Mouse (Mus musculus) frontal cortex, postnatal 25 days (tissue): Measurements from ENCODE around the gene Acadvl.
A peak's percentile ranks its signal among the peaks of the same experiment; 100 is the strongest.
"Not testable (repeated sequence)": the region's sequence is repeated elsewhere in the genome, so short reads cannot be mapped to it uniquely, and the experiment has no call there.

Experiments used
- DNase-seq, 2 experiments: peaks; one replicate each; pipeline ENCODE4 v3.0.0; 2022; ENCODE audit warnings: low spot score in 2 of 2

Acadvl gene

DNA sequence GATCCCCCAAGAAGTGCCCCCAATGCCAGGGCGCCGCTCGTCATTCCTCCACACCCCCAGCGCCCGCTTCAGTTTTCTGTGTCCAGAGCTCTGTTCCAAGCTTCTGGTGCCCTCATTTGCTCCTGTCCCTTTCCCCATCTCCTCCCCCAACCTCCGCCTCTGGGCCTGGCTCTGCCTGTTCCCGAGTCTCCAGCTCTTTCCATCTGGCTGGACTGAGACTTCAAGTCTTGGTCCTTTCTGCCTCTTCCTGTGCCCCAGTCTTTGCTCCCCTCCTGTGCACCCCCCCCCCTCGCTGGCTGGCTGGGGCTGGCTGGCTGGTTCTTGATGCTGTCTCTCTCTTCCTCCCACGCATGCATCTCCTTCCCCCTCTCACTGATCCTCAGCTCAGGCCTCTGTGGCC is 12.2 kb upstream of the Acadvl start:
- no peak for DNase-seq

DNA sequence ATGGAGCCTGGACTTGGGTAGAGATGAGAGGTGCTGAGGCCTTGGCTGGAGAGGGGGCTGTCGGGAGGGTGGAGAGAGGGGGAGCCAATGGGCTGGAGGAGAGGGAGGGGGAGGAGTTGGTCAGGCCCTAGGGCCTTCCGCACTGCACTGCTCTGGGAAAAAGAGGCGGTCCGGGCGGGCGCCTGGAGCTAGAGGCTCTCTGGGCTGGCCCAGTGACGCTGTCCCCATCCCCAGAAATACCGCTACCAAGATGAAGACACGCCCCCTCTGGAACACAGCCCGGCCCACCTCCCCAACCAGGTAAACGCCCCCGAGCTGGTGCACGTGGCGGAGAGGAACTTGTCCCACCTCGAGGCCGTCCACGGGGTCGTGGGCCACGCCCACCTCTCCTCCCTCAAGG is 11.5 kb upstream of the Acadvl start:
- DNase-seq = no peak

DNA sequence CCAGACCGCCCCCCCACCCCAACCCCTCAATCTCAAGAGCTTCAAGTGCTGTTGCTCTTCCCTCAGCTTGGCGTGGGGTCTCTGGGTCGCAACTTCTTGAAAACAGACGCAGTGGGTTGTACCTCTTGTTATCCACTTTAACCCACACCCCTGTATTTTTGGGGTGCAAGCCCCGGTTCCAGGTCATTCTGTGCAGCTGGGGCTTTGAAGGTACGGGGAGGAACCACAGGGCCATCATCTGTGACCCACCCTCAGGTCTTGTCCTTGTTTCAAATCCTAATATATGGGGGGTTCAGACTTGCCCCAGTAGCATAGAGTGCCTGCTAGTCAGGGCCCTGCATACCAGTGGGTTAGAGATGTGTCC is 8.9 kb upstream of the Acadvl start:
- DNase-seq = no peak

DNA sequence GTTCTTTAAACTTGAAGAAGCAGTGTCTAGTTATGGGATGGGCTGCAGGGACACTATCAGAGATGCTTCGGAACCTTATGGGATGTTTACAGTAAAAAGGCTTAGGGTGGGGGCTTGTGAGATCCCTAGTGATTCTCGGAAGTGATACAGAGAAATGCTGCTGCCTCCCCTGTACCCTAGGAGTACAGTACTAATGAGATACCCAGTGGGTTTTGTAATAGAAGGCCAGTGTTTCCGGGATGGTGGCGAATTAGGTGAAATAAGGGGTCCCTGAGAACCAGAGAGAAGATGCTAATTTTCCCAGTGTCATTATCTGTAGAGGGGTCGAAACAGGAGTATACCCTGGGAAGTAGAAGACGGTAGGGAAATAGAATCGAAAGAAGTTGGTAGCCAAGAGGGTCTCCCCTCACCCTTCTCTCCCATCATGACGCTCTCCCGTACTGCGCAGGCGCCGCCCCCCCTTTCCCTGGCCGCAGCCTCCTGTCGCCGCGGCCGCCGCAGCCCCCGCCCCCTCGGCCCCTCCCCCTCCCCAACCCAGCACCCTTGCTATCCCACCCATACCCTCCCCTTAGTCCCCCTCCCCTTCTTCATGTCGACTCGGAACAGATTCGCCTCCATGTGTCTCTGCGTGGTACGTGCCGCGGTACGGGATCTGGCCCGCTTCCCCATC is 8.4 kb upstream of the Acadvl start:
- no peak for DNase-seq

- peak; percentile 88 to 93 for DNase-seq
Measured at GRCm38 (mm10) chr11:70021264-70022132, 6.3 kb upstream of the Acadvl start.

GRCm38 (mm10) chr11:70020731-70021263 is 5.6 kb upstream of the Acadvl start:
- DNase-seq = peak; percentile 46 to 54

DNA sequence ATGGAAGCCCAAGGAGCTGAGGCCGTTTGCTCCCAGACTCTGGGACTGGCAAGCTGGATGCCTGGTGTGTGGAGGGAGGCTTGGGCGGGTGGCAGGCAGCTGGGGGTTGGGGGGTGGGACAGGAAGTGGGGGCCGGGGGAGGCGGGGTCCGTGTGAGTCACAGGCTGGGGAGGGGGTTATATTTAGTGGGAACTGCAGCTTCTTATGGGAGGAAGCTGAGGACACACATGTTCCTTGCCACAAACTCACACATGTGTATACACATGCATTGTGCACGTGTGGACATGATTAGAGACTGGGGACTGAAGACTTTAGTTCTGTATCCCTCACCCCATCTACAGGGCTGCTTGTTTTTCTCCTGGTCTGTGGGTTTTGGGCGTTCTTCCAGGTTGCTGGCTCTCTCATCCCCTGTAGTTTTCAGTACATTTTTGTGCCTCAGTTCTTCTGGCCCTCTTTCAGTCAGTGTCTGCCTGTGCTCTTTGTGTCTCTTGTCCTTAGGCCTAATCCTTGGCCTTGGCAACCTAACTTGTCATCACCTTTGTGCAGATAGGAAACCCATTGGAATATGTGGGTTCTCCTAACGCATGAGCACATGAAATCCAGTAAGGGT is 4.9 kb upstream of the Acadvl start:
- no peak for DNase-seq

GRCm38 (mm10) chr11:70019495-70020021 is 4.3 kb upstream of the Acadvl start:
- DNase-seq = no peak

- peak in 1 of 2 experiments; percentile 48 for DNase-seq
Measured at GRCm38 (mm10) chr11:70018131-70018990, 3.1 kb upstream of the Acadvl start.

DNA sequence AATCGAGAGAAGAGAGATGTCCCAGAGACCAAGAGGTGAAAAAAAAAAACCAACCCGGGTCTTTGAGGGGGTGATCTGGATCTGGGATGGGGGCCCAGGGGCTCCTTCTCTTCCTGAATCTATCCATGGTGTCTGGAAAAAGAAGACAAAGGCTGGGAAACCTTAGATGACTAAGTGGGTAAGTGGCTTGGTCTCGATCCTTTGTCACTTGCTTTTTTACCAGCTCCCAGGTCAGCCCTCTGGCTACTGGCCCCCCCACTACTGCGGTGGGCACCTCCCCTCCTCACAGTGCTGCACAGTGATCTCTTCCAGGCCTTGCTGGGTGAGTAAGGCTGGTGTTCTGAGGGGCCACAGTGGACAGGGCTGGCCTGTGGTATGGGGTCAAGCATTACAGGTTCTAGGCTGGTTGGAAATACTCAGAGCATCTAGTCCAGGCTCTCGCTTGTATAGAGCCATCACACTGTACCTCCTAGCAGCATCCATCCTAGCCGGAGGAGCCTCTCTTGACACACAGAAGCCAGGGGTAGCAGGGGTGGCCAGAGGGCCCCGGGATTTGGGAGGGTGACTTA is 2.1 kb upstream of the Acadvl start:
- DNase-seq = no peak

DNA sequence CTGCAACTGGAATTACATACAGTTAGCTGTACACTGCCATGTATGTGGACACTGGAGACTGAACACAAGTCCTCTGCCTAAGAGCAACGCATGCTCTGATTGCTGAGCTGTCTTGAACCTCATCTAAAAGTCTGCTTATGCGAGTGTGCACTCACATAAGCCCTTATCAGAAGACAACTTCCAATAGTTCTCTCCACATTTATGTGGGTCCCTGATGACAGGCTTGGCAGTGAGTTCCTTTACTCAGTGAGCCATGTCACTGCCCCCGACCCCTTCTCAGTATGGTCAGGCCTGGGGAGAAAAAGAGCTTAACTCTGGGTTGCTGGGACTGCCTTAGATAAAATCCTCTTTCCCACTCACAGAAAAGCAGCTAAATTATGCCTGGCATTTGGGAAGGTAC is 1.5 kb upstream of the Acadvl start, which contains the start of gene Dlg4:
Dlg4 (plus strand) TSS at position 274 of the 400 bp plus-strand sequence.
- no peak for DNase-seq

DNA sequence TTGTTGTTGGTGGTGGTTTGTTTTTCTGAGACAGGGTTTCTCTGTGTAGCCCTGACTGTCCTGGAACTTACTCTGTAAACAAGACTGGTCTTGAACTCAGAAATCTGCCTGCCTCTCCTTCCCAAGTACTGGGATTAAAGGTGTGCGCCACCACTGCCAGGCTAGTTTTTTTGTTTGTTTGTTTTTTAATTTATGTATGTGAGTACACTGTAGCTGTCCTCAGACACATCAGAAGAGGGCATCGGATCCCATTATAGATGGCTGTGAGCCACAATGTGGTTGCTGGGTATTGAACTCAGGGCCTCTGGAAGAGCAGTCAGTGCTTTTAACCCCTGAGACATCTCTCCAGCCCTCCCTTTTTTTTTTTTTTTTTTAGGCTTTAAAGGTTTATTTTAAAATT is 966 bp upstream of the Acadvl start:
- not testable (repeated sequence) for DNase-seq

DNA sequence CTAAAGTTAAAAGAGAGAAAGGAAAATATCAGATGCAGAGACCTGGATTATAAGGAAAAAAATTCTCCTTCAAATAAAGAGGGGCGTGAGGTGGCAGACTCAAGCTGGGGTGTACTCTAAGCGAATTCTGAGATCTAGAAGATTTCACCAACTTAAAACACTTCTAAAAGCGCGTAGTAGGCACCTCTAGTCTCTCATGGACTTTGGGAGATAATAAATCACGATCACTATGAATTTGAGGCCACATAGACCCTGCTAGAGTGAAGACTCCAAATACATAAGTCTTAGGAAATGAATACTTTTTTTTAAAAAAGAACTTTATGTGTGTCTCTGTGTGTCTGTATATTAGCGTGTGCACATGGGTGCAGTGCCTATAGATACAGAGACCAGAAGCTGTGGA is 466 bp upstream of the Acadvl start:
- DNase-seq = no peak

- no peak for DNase-seq
Measured at GRCm38 (mm10) chr11:70014051-70014450, 1.2 kb downstream of the Acadvl start.

- DNase-seq = no peak
Measured at GRCm38 (mm10) chr11:70013408-70013807, 1.8 kb downstream of the Acadvl start.

- DNase-seq = no peak
Measured at GRCm38 (mm10) chr11:70012931-70013330, 2.3 kb downstream of the Acadvl start.

DNA sequence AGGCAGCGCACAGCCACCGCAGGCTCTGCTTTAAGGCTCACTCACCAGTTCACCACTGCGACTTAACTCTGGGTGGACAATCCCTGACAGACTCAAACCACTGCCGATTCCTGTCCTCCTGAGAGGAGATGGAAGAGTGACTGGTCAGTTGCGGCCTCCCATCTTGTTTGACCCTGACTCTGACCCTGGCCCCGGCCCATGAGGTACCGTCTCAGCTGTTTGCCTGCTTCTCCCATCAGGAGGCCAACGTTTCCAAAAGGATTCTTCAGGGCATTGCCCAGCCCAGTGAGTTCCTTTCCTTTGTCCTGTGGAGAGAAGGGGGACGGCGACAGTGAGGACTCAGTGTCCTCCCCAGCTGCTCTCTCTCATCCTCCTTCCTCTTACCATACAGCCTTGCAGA is 4.2 kb downstream of the Acadvl start:
- DNase-seq = no peak

DNA sequence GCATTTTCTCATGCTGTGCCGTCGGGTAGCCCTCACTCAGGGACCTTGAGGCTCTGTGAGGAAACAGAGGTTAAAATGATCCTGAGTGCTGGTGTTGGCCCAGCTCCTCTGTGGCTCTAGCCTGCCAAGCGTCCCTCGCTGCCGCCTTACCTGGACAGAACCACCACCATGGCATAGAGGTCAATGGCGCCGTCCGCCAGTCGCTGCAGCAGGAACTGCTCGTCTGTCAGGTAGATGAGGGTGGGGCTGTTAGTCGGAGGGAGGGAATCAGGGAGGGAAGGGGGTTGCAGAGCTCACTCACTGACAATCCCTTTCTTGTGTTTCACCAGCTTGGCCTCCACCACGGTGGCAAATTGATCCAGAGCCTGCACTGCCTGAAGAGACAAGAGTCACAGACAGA is 4.7 kb downstream of the Acadvl start:
- DNase-seq = no peak

DNA sequence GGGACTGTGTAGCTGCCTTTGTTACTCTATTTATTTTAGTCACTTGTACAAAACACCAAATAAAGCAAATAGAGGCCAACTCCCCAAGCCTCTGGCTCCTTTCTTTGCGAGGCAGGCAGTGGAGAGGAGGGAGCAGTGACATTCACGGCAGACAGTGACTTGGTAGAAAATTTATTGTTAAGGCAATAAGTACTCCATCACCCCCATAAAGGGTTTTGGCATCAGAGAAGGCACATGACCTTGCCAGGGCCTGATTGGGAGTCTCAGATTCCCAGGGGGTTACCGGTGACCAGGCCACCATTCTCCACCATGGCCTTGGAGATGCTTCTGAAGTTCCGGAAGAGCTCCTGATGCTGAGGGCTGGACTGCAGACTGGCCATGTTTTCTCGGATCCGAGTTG is 5.2 kb downstream of the Acadvl start:
- no peak for DNase-seq

GRCm38 (mm10) chr11:70005521-70005920 is 9.7 kb downstream of the Acadvl start:
- DNase-seq = no peak

GRCm38 (mm10) chr11:70002471-70002870 is 12.7 kb downstream of the Acadvl start:
- no peak for DNase-seq
